Mouse (Mus musculus): ENCODE data around the gene Asb3.
A peak's percentile ranks its signal among the peaks of the same experiment; 100 is the strongest.

Gene Asb3

GRCm38 (mm10) chr11:30885171-30885871, at the start of gene Asb3, which contains the start of gene Gpr75:
Gene Asb3 (plus strand): TSS chr11:30885416.
Gene Gpr75 (plus strand): TSS chr11:30885358.
- DNase-seq: peak in 1 of 2 experiments; percentile 8

GRCm38 (mm10) chr11:30838793-30839192, 46.4 kb upstream of the Asb3 start:
- DNase-seq: no peak

GRCm38 (mm10) chr11:30844355-30844754, 40.9 kb upstream of the Asb3 start:
- DNase-seq: no peak

- DNase-seq: no peak
Observed at GRCm38 (mm10) chr11:30872425-30872824, 12.8 kb upstream of the Asb3 start.

GRCm38 (mm10) chr11:30888153-30888552, 2.9 kb downstream of the Asb3 start:
- no peak for DNase-seq

GRCm38 (mm10) chr11:30896201-30896600, 11.0 kb downstream of the Asb3 start:
- DNase-seq: no peak

GRCm38 (mm10) chr11:30899312-30899711, 14.1 kb downstream of the Asb3 start:
- DNase-seq: no peak

GRCm38 (mm10) chr11:30912311-30912710, 27.1 kb downstream of the Asb3 start:
- no peak for DNase-seq

- no peak for DNase-seq
Observed at GRCm38 (mm10) chr11:30920641-30921040, 35.4 kb downstream of the Asb3 start.

- DNase-seq: no peak
Observed at GRCm38 (mm10) chr11:30923283-30923682, 38.1 kb downstream of the Asb3 start.

GRCm38 (mm10) chr11:30928079-30928478, 42.9 kb downstream of the Asb3 start:
- no peak for DNase-seq

- DNase-seq: no peak
Observed at GRCm38 (mm10) chr11:30928498-30928897, 43.3 kb downstream of the Asb3 start.

GRCm38 (mm10) chr11:30943522-30943921, 58.3 kb downstream of the Asb3 start:
- DNase-seq: no peak

- DNase-seq: no peak
Observed at GRCm38 (mm10) chr11:30952829-30953228, 67.6 kb downstream of the Asb3 start.

- DNase-seq: peak in 1 of 2 experiments; percentile 65
Observed at GRCm38 (mm10) chr11:30953469-30954154, 68.4 kb downstream of the Asb3 start.

- DNase-seq: peak; percentile 87 to 91
Observed at GRCm38 (mm10) chr11:30954279-30954725, 69.1 kb downstream of the Asb3 start, which contains the start of gene Erlec1. Gene Erlec1 (minus strand): TSS chr11:30954335.

GRCm38 (mm10) chr11:30985237-30985636, 100.0 kb downstream of the Asb3 start:
- no peak for DNase-seq

GRCm38 (mm10) chr11:30985877-30986624, 100.8 kb downstream of the Asb3 start, which contains the start of gene Chac2:
Gene Chac2 (minus strand): TSS chr11:30986350.
- peak; percentile 68 to 74 for DNase-seq

GRCm38 (mm10) chr11:30986625-30987017, 101.4 kb downstream of the Asb3 start:
- DNase-seq: no peak

- DNase-seq: no peak
Observed at GRCm38 (mm10) chr11:30996670-30997069, 111.5 kb downstream of the Asb3 start.

- DNase-seq: no peak
Observed at GRCm38 (mm10) chr11:30998199-30998598, 113.0 kb downstream of the Asb3 start.

GRCm38 (mm10) chr11:30998704-30999103, 113.5 kb downstream of the Asb3 start:
- no peak for DNase-seq

- no peak for DNase-seq
Observed at GRCm38 (mm10) chr11:31000028-31000427, 114.8 kb downstream of the Asb3 start.

All from thymus, postnatal 36 days (tissue).